Mouse (Mus musculus) heart, embryonic 15.5 days (tissue): Measurements from ENCODE around the gene Tma7. TPM values are rescaled to one million over a fixed set of nuclear protein-coding genes. Genes with fewer than 3 reads are reported as not detected.
A peak's percentile ranks its signal among the peaks of the same experiment; 100 is the strongest.

Experiments used
- ATAC-seq: fragments of 200-750 bp; cut with Nextera tagmentation; replicated peaks from 2 replicates; pipeline ENCODE4 v1.8.0; 2017; ENCODE audit warnings: low read depth, moderate TSS enrichment; ENCODE audit not compliant: insufficient number of reproducible peaks, insufficient read depth, low FRiP score
- H3K27ac ChIP-seq: fragments of 300-500 bp; sonication (generic); 2 replicates; pipeline ENCODE4 v1.5.1; 2015; ENCODE audit warnings: mild to moderate bottlenecking, inconsistent platforms
- H3K27me3 ChIP-seq: fragments of 300-500 bp; sonication (generic); 2 replicates; pipeline ENCODE4 v1.6.1; 2015; ENCODE audit warnings: inconsistent platforms
- H3K36me3 ChIP-seq: fragments of 300-500 bp; sonication (generic); 2 replicates; pipeline ENCODE4 v1.6.1; 2015; ENCODE audit warnings: mild to moderate bottlenecking, inconsistent platforms
- H3K4me1 ChIP-seq: fragments of 300-500 bp; sonication (generic); replicated peaks from 2 replicates; pipeline ENCODE4 v1.6.1; 2015; ENCODE audit warnings: inconsistent platforms
- H3K4me2 ChIP-seq: fragments of 300-500 bp; sonication (generic); 2 replicates; pipeline ENCODE4 v1.6.1; 2015; ENCODE audit warnings: inconsistent platforms, mild to moderate bottlenecking, moderate library complexity
- H3K4me3 ChIP-seq: fragments of 300-500 bp; sonication (generic); 2 replicates; pipeline ENCODE4 v1.5.1; 2015; ENCODE audit warnings: mild to moderate bottlenecking, inconsistent platforms
- H3K9ac ChIP-seq: fragments of 300-500 bp; sonication (generic); 2 replicates; pipeline ENCODE4 v1.6.1; 2015; ENCODE audit warnings: mild to moderate bottlenecking, inconsistent platforms
- H3K9me3 ChIP-seq: fragments of 300-500 bp; sonication (generic); replicated peaks from 2 replicates; pipeline ENCODE4 v1.6.1; 2016; ENCODE audit warnings: inconsistent platforms
- WGBS: fragments of 180-500 bp; shearing (Covaris S2); methylation state at CpG from one replicate; pipeline ENCODE4 v1.1.7; 2015; ENCODE audit warnings: mixed read lengths; 5-methylcytosine and 5-hydroxymethylcytosine counted together
- polyA plus RNA-seq: library from polyadenylated mRNA; unstranded; fragments of >200 nt; fragmentation: Nextera tagmentation; extraction: Ambion mirVana; gene quantifications from 2 replicates; pipeline ENCODE4 v1.2.1, GENCODE M21; 2015

The Tma7 gene
- 417 and 539 TPM in 2 replicates for polyA plus RNA-seq

- H3K4me3 ChIP-seq: peak within 1 kb of the TSS; percentile 94
- peaks cover 17% of the 10 kb centered on the region for H3K36me3 ChIP-seq
- peak within 1 kb of the TSS; percentile 87 for H3K9ac ChIP-seq
- H3K4me1 ChIP-seq: peaks cover 18% of the 10 kb centered on the region
- WGBS: under 1% methylated on average over 37 of the region's 37 CpGs
- H3K9me3 ChIP-seq: no peaks in the 10 kb centered on the region
- H3K4me2 ChIP-seq: peak within 1 kb of the TSS; percentile 75
- peak within 1 kb of the TSS; percentile 83 for H3K27ac ChIP-seq
- no peaks in the 10 kb centered on the region for H3K27me3 ChIP-seq
- ATAC-seq: peak; percentile 95
Observed at GRCm38 (mm10) chr9:109082124-109082800, at the start of gene Tma7, which contains the start of gene Ccdc51. Gene Tma7, minus strand, starts transcription at chr9:109082587. Gene Ccdc51, plus strand, starts transcription at chr9:109082493.

DNA sequence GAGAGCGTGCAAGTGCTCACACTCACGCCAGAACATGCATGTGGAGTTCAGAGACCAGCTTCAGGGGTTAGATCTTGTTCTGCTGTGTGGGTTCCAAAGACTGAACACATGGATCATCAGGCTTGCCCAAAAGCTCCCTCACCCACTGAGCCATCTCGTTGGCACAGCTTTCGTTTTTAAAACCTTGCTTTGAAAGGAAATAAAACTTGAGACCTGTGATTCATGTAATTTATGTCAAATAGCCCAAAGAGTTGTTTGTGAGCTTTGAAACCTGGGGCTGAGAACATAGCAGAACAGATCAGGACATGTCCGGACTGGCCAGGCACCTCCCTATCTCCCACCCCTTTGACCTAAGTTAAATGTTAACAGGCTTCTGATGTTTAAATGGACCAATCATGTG is 47.7 kb upstream of the Tma7 start:
- 80% methylated on average over 5 of the region's 5 CpGs for WGBS
- Histone ChIP-seq H3K4me3 (no peak overlapping the region), H3K9me3 (no peaks in the 10 kb centered on the region), H3K36me3 (no peaks in the 10 kb centered on the region), H3K4me1 (no peaks in the 10 kb centered on the region), H3K4me2 (no peak overlapping the region), H3K27ac (no peak overlapping the region), H3K9ac (no peak overlapping the region), H3K27me3 (no peaks in the 10 kb centered on the region)
- ATAC-seq: no peak

- no peak for ATAC-seq
- Histone ChIP-seq H3K27ac (no peak overlapping the region), H3K9me3 (no peaks in the 10 kb centered on the region), H3K4me1 (peaks cover 4% of the 10 kb centered on the region), H3K4me3 (no peak overlapping the region), H3K27me3 (no peaks in the 10 kb centered on the region), H3K36me3 (no peaks in the 10 kb centered on the region), H3K4me2 (no peak overlapping the region), H3K9ac (no peak overlapping the region)
- WGBS: 50% methylated on average over 3 of the region's 3 CpGs
Observed at GRCm38 (mm10) chr9:109128211-109128610, 45.8 kb upstream of the Tma7 start.

- Histone ChIP-seq H3K4me1 (peaks cover 10% of the 10 kb centered on the region), H3K4me3 (no peak overlapping the region), H3K27ac (no peak overlapping the region), H3K9ac (no peak overlapping the region), H3K36me3 (no peaks in the 10 kb centered on the region), H3K4me2 (no peak overlapping the region), H3K27me3 (no peaks in the 10 kb centered on the region), H3K9me3 (no peaks in the 10 kb centered on the region)
- WGBS: 73% methylated on average over 4 of the region's 4 CpGs
- no peak for ATAC-seq
Observed at GRCm38 (mm10) chr9:109127076-109127475, 44.7 kb upstream of the Tma7 start.

- H3K9ac ChIP-seq: no peak overlapping the region
- no peak overlapping the region for H3K4me2 ChIP-seq
- H3K27ac ChIP-seq: no peak overlapping the region
- H3K4me1 ChIP-seq: peaks cover 10% of the 10 kb centered on the region
- ATAC-seq: no peak
- no peak overlapping the region for H3K4me3 ChIP-seq
- 68% methylated on average over 3 of the region's 3 CpGs for WGBS
- H3K27me3 ChIP-seq: no peaks in the 10 kb centered on the region
- H3K9me3 ChIP-seq: no peaks in the 10 kb centered on the region
- H3K36me3 ChIP-seq: no peaks in the 10 kb centered on the region
Observed at GRCm38 (mm10) chr9:109125481-109125880, 43.1 kb upstream of the Tma7 start.

- H3K36me3 ChIP-seq: no peaks in the 10 kb centered on the region
- H3K27me3 ChIP-seq: no peaks in the 10 kb centered on the region
- no peak for ATAC-seq
- H3K9me3 ChIP-seq: no peaks in the 10 kb centered on the region
- no peak overlapping the region for H3K4me2 ChIP-seq
- 76% methylated on average over 2 of the region's 2 CpGs for WGBS
- H3K4me1 ChIP-seq: peaks cover 10% of the 10 kb centered on the region
- H3K9ac ChIP-seq: no peak overlapping the region
- no peak overlapping the region for H3K27ac ChIP-seq
- no peak overlapping the region for H3K4me3 ChIP-seq
Observed at GRCm38 (mm10) chr9:109125043-109125442, 42.7 kb upstream of the Tma7 start.

GRCm38 (mm10) chr9:109124164-109124563 is 41.8 kb upstream of the Tma7 start:
- Histone ChIP-seq H3K27me3 (no peaks in the 10 kb centered on the region), H3K9me3 (no peaks in the 10 kb centered on the region), H3K9ac (no peak overlapping the region), H3K4me3 (no peak overlapping the region), H3K4me1 (peaks cover 10% of the 10 kb centered on the region), H3K36me3 (no peaks in the 10 kb centered on the region), H3K27ac (no peak overlapping the region), H3K4me2 (no peak overlapping the region)
- WGBS: 88% methylated on average over 3 of the region's 3 CpGs
- no peak for ATAC-seq

DNA sequence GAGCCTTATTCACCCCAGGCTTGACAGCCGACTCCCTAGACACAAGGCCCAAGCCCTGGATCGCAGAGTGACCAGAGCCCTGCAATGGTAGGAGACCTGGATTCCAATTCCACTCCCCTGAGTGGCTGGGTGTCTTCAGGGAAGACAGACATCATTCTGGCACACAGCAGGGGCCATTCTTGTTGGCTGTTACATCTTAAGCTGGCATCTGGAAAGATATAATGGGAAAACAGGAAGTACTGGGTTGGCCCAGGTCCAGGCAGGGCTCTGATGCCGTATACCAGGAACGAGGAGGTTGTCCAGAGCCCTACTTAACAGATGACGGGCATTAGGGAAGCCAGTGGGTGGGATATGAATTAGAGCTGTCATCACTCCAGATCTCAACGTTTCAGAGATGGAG is 40.9 kb upstream of the Tma7 start:
- Histone ChIP-seq H3K4me1 (peaks cover 10% of the 10 kb centered on the region), H3K4me2 (no peak overlapping the region), H3K27me3 (no peaks in the 10 kb centered on the region), H3K9ac (no peak overlapping the region), H3K4me3 (no peak overlapping the region), H3K9me3 (no peaks in the 10 kb centered on the region), H3K36me3 (peaks cover 5% of the 10 kb centered on the region; the same call in 1 of the 2 replicates), H3K27ac (no peak overlapping the region)
- no peak for ATAC-seq
- WGBS: 31% methylated on average over 6 of the region's 6 CpGs

- Histone ChIP-seq H3K9ac (no peak overlapping the region), H3K9me3 (no peaks in the 10 kb centered on the region), H3K4me1 (peaks cover 10% of the 10 kb centered on the region), H3K4me3 (no peak overlapping the region), H3K4me2 (no peak overlapping the region), H3K36me3 (peaks cover 9% of the 10 kb centered on the region; the same call in 1 of the 2 replicates), H3K27me3 (no peaks in the 10 kb centered on the region), H3K27ac (no peak overlapping the region)
- ATAC-seq: no peak
- WGBS: 45% methylated on average over 2 of the region's 2 CpGs
Observed at GRCm38 (mm10) chr9:109122553-109123085, 40.2 kb upstream of the Tma7 start.

- H3K4me3 ChIP-seq: no peak overlapping the region
- WGBS: 92% methylated on average over 6 of the region's 6 CpGs
- H3K9ac ChIP-seq: no peak overlapping the region
- H3K9me3 ChIP-seq: no peaks in the 10 kb centered on the region
- H3K27me3 ChIP-seq: no peaks in the 10 kb centered on the region
- H3K27ac ChIP-seq: no peak overlapping the region
- no peak for ATAC-seq
- no peak overlapping the region for H3K4me2 ChIP-seq
- peaks cover 10% of the 10 kb centered on the region for H3K4me1 ChIP-seq
- H3K36me3 ChIP-seq: peaks cover 25% of the 10 kb centered on the region
Observed at GRCm38 (mm10) chr9:109120956-109121355, 38.6 kb upstream of the Tma7 start.

- H3K4me2 ChIP-seq: no peak overlapping the region
- peaks cover 38% of the 10 kb centered on the region for H3K36me3 ChIP-seq
- H3K27me3 ChIP-seq: no peaks in the 10 kb centered on the region
- H3K4me1 ChIP-seq: peaks cover 10% of the 10 kb centered on the region
- WGBS: 75% methylated on average over 9 of the region's 9 CpGs
- no peak for ATAC-seq
- no peak overlapping the region for H3K27ac ChIP-seq
- H3K9ac ChIP-seq: no peak overlapping the region
- no peaks in the 10 kb centered on the region for H3K9me3 ChIP-seq
- no peak overlapping the region for H3K4me3 ChIP-seq
Observed at GRCm38 (mm10) chr9:109119571-109119970, 37.2 kb upstream of the Tma7 start.

GRCm38 (mm10) chr9:109118106-109118505 is 35.7 kb upstream of the Tma7 start:
- H3K4me1 ChIP-seq: peaks cover 5% of the 10 kb centered on the region
- ATAC-seq: no peak
- no peak overlapping the region for H3K27ac ChIP-seq
- H3K9ac ChIP-seq: no peak overlapping the region
- H3K36me3 ChIP-seq: peaks cover 53% of the 10 kb centered on the region
- H3K4me3 ChIP-seq: no peak overlapping the region
- no peak overlapping the region for H3K4me2 ChIP-seq
- H3K9me3 ChIP-seq: no peaks in the 10 kb centered on the region
- no peaks in the 10 kb centered on the region for H3K27me3 ChIP-seq
- 67% methylated on average over 4 of the region's 4 CpGs for WGBS
